Mouse (Mus musculus): ENCODE results near the gene Dbh.

Dbh gene

GRCm38 (mm10) chr2:27218569-27218968 lies 53.5 kb downstream of the Dbh start:
- DNase-seq (ENCODE audit: extremely low read depth, low read depth), result no peak

- no peak for DNase-seq (ENCODE audit: extremely low read depth, low read depth)
Measured at GRCm38 (mm10) chr2:27223012-27223421, 58.0 kb downstream of the Dbh start.

- no peak for DNase-seq (ENCODE audit: extremely low read depth, low read depth)
Measured at GRCm38 (mm10) chr2:27226572-27226971, 61.5 kb downstream of the Dbh start.

GRCm38 (mm10) chr2:27228809-27229480 lies 63.9 kb downstream of the Dbh start:
- no peak for DNase-seq (ENCODE audit: extremely low read depth, low read depth)

- no peak for DNase-seq (ENCODE audit: extremely low read depth, low read depth)
Measured at GRCm38 (mm10) chr2:27229481-27230105, 64.6 kb downstream of the Dbh start.

GRCm38 (mm10) chr2:27232376-27232775 lies 67.3 kb downstream of the Dbh start:
- DNase-seq (ENCODE audit: extremely low read depth, low read depth), result peak; percentile 92
